Mouse (Mus musculus): ENCODE results near the gene Uck1. TPM values are rescaled to one million over a fixed set of nuclear protein-coding genes. Genes with fewer than 3 reads are reported as not detected.

The Uck1 gene
- polyA plus RNA-seq, 1 experiment: 23.5 TPM

- peaks cover 1% of the 10 kb centered on the region for H3K36me3 ChIP-seq (ENCODE audit: control insufficient read depth, insufficient read depth, low read length)
- H3K27ac ChIP-seq (ENCODE audit: control insufficient read depth, insufficient read depth, low read depth, low read length): peak overlapping the region; percentile 99
- H3K4me3 ChIP-seq (ENCODE audit: control insufficient read depth, low read depth, low read length): peak overlapping the region; percentile 97
- H3K27me3 ChIP-seq (ENCODE audit: control insufficient read depth, insufficient read depth, low read length): no peaks in the 10 kb centered on the region
- peaks cover 2% of the 10 kb centered on the region; the same call in 1 of the 2 replicates for H3K4me1 ChIP-seq (ENCODE audit: control insufficient read depth, insufficient read depth, low read length)
- TF ChIP-seq CTCF (IDR thresholded peaks at IDR 0.05; ENCODE audit: control insufficient read depth, insufficient read depth, insufficient replicate concordance, low read depth, low read length): 0 out of 2 replicates have a peak, but pooled peaks have one; percentile 3
- TF ChIP-seq POLR2A (IDR thresholded peaks at IDR 0.05; ENCODE audit: control insufficient read depth, low read depth, low read length): 0 out of 2 replicates have a peak, but pooled peaks have one; percentile 2
These were observed 23.0 kb downstream of the Uck1 start for GRCm38 (mm10) chr2:32236760-32237487.

DNA sequence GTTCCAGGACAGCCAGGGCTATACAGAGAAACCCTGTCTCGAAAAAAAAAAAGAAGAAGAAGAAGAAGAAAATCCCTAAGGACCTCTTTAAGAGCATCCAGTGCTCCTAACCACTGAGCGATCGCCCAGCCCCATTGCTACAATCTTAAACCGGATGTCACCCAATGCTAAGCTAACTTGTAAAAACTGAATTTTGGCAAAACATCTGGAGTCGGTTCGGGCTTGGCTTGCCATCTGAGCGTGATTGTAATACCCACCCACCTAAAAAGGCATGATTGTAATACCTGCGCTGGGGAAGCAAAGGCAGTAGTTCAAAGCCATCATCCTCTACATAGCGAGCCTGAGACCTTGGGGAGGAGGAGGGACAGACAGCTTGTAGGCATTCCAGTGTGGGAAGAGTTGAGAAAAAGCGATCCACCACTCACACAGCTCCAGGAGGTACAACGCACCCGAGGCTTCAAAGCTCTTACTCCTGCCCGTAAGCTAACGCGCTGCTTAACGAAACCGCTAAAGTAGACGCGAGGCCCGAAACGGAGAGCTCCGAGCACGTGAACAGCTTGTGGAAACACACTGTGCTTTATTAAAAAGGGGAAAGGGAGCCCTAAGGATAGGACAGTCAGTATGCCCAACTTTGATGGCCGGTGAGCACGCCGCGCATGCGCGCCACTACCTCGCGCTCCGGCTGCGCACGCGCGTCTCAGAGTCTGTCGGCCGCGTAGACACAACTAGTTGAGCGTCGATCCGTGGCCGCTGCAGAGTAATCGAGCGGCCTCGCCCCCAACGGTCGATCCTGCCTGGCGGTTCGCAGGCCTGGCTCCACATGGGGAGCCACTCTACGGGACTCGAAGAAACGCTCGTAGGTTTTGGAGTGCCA is 23.8 kb downstream of the Uck1 start, which contains the start of gene Pomt1:
Gene Pomt1, plus strand, starts transcription at position 705 of the 874 bp plus-strand sequence.
- H3K27me3 ChIP-seq (ENCODE audit: control insufficient read depth, insufficient read depth, low read length): no peaks in the 10 kb centered on the region
- no peak for TF ChIP-seq CTCF (IDR thresholded peaks at IDR 0.05; ENCODE audit: control insufficient read depth, insufficient read depth, insufficient replicate concordance, low read depth, low read length)
- peak; percentile 94 for TF ChIP-seq POLR2A (IDR thresholded peaks at IDR 0.05; ENCODE audit: control insufficient read depth, low read depth, low read length)
- H3K4me3 ChIP-seq (ENCODE audit: control insufficient read depth, low read depth, low read length): peak within 1 kb of the TSS; percentile 97
- H3K4me1 ChIP-seq (ENCODE audit: control insufficient read depth, insufficient read depth, low read length): peaks cover 2% of the 10 kb centered on the region; the same call in 1 of the 2 replicates
- H3K36me3 ChIP-seq (ENCODE audit: control insufficient read depth, insufficient read depth, low read length): peaks cover 1% of the 10 kb centered on the region
- peak within 1 kb of the TSS; percentile 99 for H3K27ac ChIP-seq (ENCODE audit: control insufficient read depth, insufficient read depth, low read depth, low read length)

DNA sequence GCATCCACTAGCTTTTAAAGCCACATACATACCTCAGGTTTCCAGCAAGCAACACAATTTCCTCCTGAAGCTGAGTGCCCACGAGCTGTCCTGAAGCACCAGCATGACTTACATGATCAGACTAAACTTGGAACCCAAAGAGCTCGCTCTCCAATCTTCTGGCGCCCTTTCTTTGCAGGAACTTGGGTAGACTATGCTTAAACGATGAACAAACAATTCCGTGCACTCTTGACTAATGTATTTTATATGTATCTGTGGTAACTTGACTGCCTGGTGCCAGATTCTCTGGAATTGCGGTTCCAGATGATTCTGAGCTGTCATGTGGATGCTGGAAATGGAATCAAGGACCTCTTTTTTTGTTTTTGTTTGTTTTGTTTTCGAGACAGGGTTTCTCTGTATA is 24.5 kb downstream of the Uck1 start:
- no peak for TF ChIP-seq CTCF (IDR thresholded peaks at IDR 0.05; ENCODE audit: control insufficient read depth, insufficient read depth, insufficient replicate concordance, low read depth, low read length)
- TF ChIP-seq POLR2A (IDR thresholded peaks at IDR 0.05; ENCODE audit: control insufficient read depth, low read depth, low read length): no peak
- peak overlapping the region; percentile 97 for H3K4me3 ChIP-seq (ENCODE audit: control insufficient read depth, low read depth, low read length)
- H3K27me3 ChIP-seq (ENCODE audit: control insufficient read depth, insufficient read depth, low read length): no peaks in the 10 kb centered on the region
- no peak overlapping the region for H3K27ac ChIP-seq (ENCODE audit: control insufficient read depth, insufficient read depth, low read depth, low read length)
- peaks cover 1% of the 10 kb centered on the region for H3K36me3 ChIP-seq (ENCODE audit: control insufficient read depth, insufficient read depth, low read length)
- peaks cover 2% of the 10 kb centered on the region; the same call in 1 of the 2 replicates for H3K4me1 ChIP-seq (ENCODE audit: control insufficient read depth, insufficient read depth, low read length)

- TF ChIP-seq CTCF (IDR thresholded peaks at IDR 0.05; ENCODE audit: control insufficient read depth, insufficient read depth, insufficient replicate concordance, low read depth, low read length): no peak
- TF ChIP-seq POLR2A (IDR thresholded peaks at IDR 0.05; ENCODE audit: control insufficient read depth, low read depth, low read length): no peak
- no peaks in the 10 kb centered on the region; the same call in none of the 2 replicates for H3K4me1 ChIP-seq (ENCODE audit: control insufficient read depth, insufficient read depth, low read length)
- no peaks in the 10 kb centered on the region for H3K36me3 ChIP-seq (ENCODE audit: control insufficient read depth, insufficient read depth, low read length)
- no peak overlapping the region for H3K4me3 ChIP-seq (ENCODE audit: control insufficient read depth, low read depth, low read length)
- no peak overlapping the region for H3K27ac ChIP-seq (ENCODE audit: control insufficient read depth, insufficient read depth, low read depth, low read length)
- no peaks in the 10 kb centered on the region for H3K27me3 ChIP-seq (ENCODE audit: control insufficient read depth, insufficient read depth, low read length)
These were observed 37.9 kb downstream of the Uck1 start for GRCm38 (mm10) chr2:32222057-32222456.

- TF ChIP-seq POLR2A (IDR thresholded peaks at IDR 0.05; ENCODE audit: control insufficient read depth, low read depth, low read length) (no peak), CTCF (IDR thresholded peaks at IDR 0.05; ENCODE audit: control insufficient read depth, insufficient read depth, insufficient replicate concordance, low read depth, low read length) (no peak)
- H3K27ac ChIP-seq (ENCODE audit: control insufficient read depth, insufficient read depth, low read depth, low read length): no peak overlapping the region
- H3K36me3 ChIP-seq (ENCODE audit: control insufficient read depth, insufficient read depth, low read length): no peaks in the 10 kb centered on the region
- no peaks in the 10 kb centered on the region for H3K27me3 ChIP-seq (ENCODE audit: control insufficient read depth, insufficient read depth, low read length)
- no peak overlapping the region for H3K4me3 ChIP-seq (ENCODE audit: control insufficient read depth, low read depth, low read length)
- H3K4me1 ChIP-seq (ENCODE audit: control insufficient read depth, insufficient read depth, low read length): no peaks in the 10 kb centered on the region; the same call in none of the 2 replicates
These were observed 38.4 kb downstream of the Uck1 start for GRCm38 (mm10) chr2:32221577-32221976.

DNA sequence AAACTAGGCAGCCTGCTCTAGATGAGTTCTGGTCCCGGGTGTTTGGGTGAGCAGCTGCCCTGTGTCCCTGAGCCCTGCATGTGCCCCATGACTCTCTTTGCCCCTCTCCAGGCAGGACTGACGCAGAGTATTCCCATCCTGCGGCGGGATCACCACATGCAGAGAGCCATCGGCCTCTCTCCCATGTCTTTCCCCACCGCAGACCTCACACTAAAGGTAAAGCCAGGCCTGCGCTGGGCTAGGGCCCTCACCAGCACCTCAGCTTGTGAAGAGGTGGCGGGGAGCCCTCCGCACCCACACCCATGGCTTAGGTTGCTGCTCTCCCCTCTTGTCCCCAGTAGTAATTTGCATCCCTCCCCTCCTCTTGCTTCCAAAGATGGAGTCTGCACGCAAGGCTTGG is 39.0 kb downstream of the Uck1 start:
- Histone ChIP-seq H3K27me3 (ENCODE audit: control insufficient read depth, insufficient read depth, low read length) (no peaks in the 10 kb centered on the region), H3K27ac (ENCODE audit: control insufficient read depth, insufficient read depth, low read depth, low read length) (no peak overlapping the region), H3K4me3 (ENCODE audit: control insufficient read depth, low read depth, low read length) (no peak overlapping the region), H3K36me3 (ENCODE audit: control insufficient read depth, insufficient read depth, low read length) (no peaks in the 10 kb centered on the region), H3K4me1 (ENCODE audit: control insufficient read depth, insufficient read depth, low read length) (no peaks in the 10 kb centered on the region; the same call in none of the 2 replicates)
- TF ChIP-seq POLR2A (IDR thresholded peaks at IDR 0.05; ENCODE audit: control insufficient read depth, low read depth, low read length) (no peak), CTCF (IDR thresholded peaks at IDR 0.05; ENCODE audit: control insufficient read depth, insufficient read depth, insufficient replicate concordance, low read depth, low read length) (no peak)

GRCm38 (mm10) chr2:32220021-32220420 is 39.9 kb downstream of the Uck1 start:
- Histone ChIP-seq H3K4me1 (ENCODE audit: control insufficient read depth, insufficient read depth, low read length) (no peaks in the 10 kb centered on the region; the same call in none of the 2 replicates), H3K27ac (ENCODE audit: control insufficient read depth, insufficient read depth, low read depth, low read length) (no peak overlapping the region), H3K36me3 (ENCODE audit: control insufficient read depth, insufficient read depth, low read length) (no peaks in the 10 kb centered on the region), H3K27me3 (ENCODE audit: control insufficient read depth, insufficient read depth, low read length) (no peaks in the 10 kb centered on the region), H3K4me3 (ENCODE audit: control insufficient read depth, low read depth, low read length) (no peak overlapping the region)
- TF ChIP-seq CTCF (IDR thresholded peaks at IDR 0.05; ENCODE audit: control insufficient read depth, insufficient read depth, insufficient replicate concordance, low read depth, low read length): no peak
- TF ChIP-seq POLR2A (IDR thresholded peaks at IDR 0.05; ENCODE audit: control insufficient read depth, low read depth, low read length): no peak

Measured in testis, adult 2 months (tissue).